Mouse (Mus musculus) forebrain, postnatal 0 days (tissue): ENCODE measurements around the gene Syde2. TPM values are rescaled to one million over a fixed set of nuclear protein-coding genes. Genes with fewer than 3 reads are reported as not detected.

ENCODE experiments used
- ATAC-seq: fragments of 200-750 bp; cut with Nextera tagmentation; 2 replicates; pipeline ENCODE4 v1.8.0; 2017; ENCODE audit warnings: mild to moderate bottlenecking, moderate library complexity
- DNase-seq: peaks from one replicate; pipeline ENCODE4 v3.0.0-alpha.2; 2015
- H3K27ac ChIP-seq: fragments of 300-500 bp; sonication (generic); 2 replicates; pipeline ENCODE4 v1.5.1; 2014; ENCODE audit warnings: low read depth, mild to moderate bottlenecking, antibody characterized with exemption, low read length, moderate library complexity, mixed read lengths
- H3K27me3 ChIP-seq: fragments of 300-500 bp; sonication (generic); 2 replicates; pipeline ENCODE4 v1.6.1; 2014; ENCODE audit warnings: mild to moderate bottlenecking, low read length, mixed read lengths; ENCODE audit not compliant: insufficient read depth
- H3K36me3 ChIP-seq: fragments of 300-500 bp; sonication (generic); 2 replicates; pipeline ENCODE4 v1.6.1; 2014; ENCODE audit warnings: mild to moderate bottlenecking, moderate library complexity; ENCODE audit not compliant: insufficient read depth
- H3K4me1 ChIP-seq: fragments of 300-500 bp; sonication (generic); 2 replicates; pipeline ENCODE4 v1.6.1; 2014; ENCODE audit warnings: antibody characterized with exemption; ENCODE audit not compliant: insufficient read depth
- H3K4me2 ChIP-seq: fragments of 300-500 bp; sonication (generic); 2 replicates; pipeline ENCODE4 v1.6.1; 2014; ENCODE audit warnings: low read depth, mild to moderate bottlenecking, moderate library complexity
- H3K4me3 ChIP-seq: fragments of 300-500 bp; sonication (generic); 2 replicates; pipeline ENCODE4 v1.5.1; 2014; ENCODE audit warnings: low read depth, low read length, mixed read lengths
- H3K9ac ChIP-seq: fragments of 300-500 bp; sonication (generic); 2 replicates; pipeline ENCODE4 v1.6.1; 2014; ENCODE audit warnings: mild to moderate bottlenecking
- H3K9me3 ChIP-seq: fragments of 300-500 bp; sonication (generic); 2 replicates; pipeline ENCODE4 v1.6.1; 2016; ENCODE audit warnings: low read length
- CTCF ChIP-seq: sonication (generic); IDR thresholded peaks from 2 replicates; pipeline ENCODE4 v1.5.1; 2016; ENCODE audit warnings: antibody characterized with exemption, control low read depth, low read depth
- whole genome bisulfite sequencing: fragments of 180-500 bp; shearing (Covaris S2); extraction: QIAGEN DNeasy Blood & Tissue Kit; methylation state at CpG from one replicate; pipeline ENCODE4 v1.1.7; 2014; 5-methylcytosine and 5-hydroxymethylcytosine counted together
- polyA plus RNA-seq: library from polyadenylated mRNA; unstranded; fragments of >200 nt; fragmentation: Nextera tagmentation; extraction: Ambion mirVana; gene quantifications from 2 replicates; pipeline ENCODE4 v1.2.1, GENCODE M21; 2015
- total RNA-seq: library from RNA; depleted of rRNA; stranded (reverse); fragments of >200 nt; gene quantifications from 2 replicates; pipeline ENCODE4 v1.2.3, GENCODE M21; 2014

The Syde2 gene
- total and polyA plus RNA-seq, 2 experiments from 2014 or later, result 0.34 to 5.1 TPM

GRCm38 (mm10) chr3:146013490-146013889 is 25.8 kb downstream of the Syde2 start:
- H3K27me3 ChIP-seq, result no peaks in the 10 kb centered on the region
- TF ChIP-seq CTCF, result no peak
- H3K9ac ChIP-seq, result no peak overlapping the region
- H3K4me1 ChIP-seq, result no peaks in the 10 kb centered on the region
- no peak for DNase-seq
- no peak overlapping the region for H3K4me3 ChIP-seq
- no peak for ATAC-seq
- H3K4me2 ChIP-seq, result no peak overlapping the region
- 93% methylated on average over 7 of the region's 7 CpGs for WGBS
- H3K9me3 ChIP-seq, result no peaks in the 10 kb centered on the region
- H3K27ac ChIP-seq, result no peak overlapping the region
- 0 out of 2 replicates have a peak, but pooled peaks cover 3% of the 10 kb centered on the region for H3K36me3 ChIP-seq

- DNase-seq, result no peak
- no peak overlapping the region for H3K27ac ChIP-seq
- no peaks in the 10 kb centered on the region for H3K36me3 ChIP-seq
- no peaks in the 10 kb centered on the region for H3K27me3 ChIP-seq
- H3K4me3 ChIP-seq, result no peak overlapping the region
- ATAC-seq, result no peak
- H3K4me2 ChIP-seq, result no peak overlapping the region
- H3K9me3 ChIP-seq, result no peaks in the 10 kb centered on the region
- H3K4me1 ChIP-seq, result no peaks in the 10 kb centered on the region
- 96% methylated on average over 12 of the region's 12 CpGs for WGBS
- TF ChIP-seq CTCF, result no peak
- no peak overlapping the region for H3K9ac ChIP-seq
These were observed 26.7 kb downstream of the Syde2 start for GRCm38 (mm10) chr3:146014321-146014720.

- no peak overlapping the region for H3K9ac ChIP-seq
- H3K36me3 ChIP-seq, result 0 out of 2 replicates have a peak, but pooled peaks cover 3% of the 10 kb centered on the region
- no peaks in the 10 kb centered on the region for H3K27me3 ChIP-seq
- peak; percentile 63 for ATAC-seq
- H3K9me3 ChIP-seq, result no peaks in the 10 kb centered on the region
- no peak overlapping the region for H3K4me3 ChIP-seq
- H3K27ac ChIP-seq, result no peak overlapping the region
- no peak for TF ChIP-seq CTCF
- no peak for DNase-seq
- WGBS, result 82% methylated on average over 13 of the region's 13 CpGs
- no peaks in the 10 kb centered on the region for H3K4me1 ChIP-seq
- no peak overlapping the region for H3K4me2 ChIP-seq
These were observed 29.3 kb downstream of the Syde2 start for GRCm38 (mm10) chr3:146016979-146017378.

- H3K9ac ChIP-seq, result no peak overlapping the region
- H3K27ac ChIP-seq, result 0 out of 2 replicates have a peak overlapping the region, but pooled peaks have one; percentile 15
- no peak for DNase-seq
- H3K9me3 ChIP-seq, result no peaks in the 10 kb centered on the region
- H3K4me1 ChIP-seq, result no peaks in the 10 kb centered on the region
- TF ChIP-seq CTCF, result no peak
- 0 out of 2 replicates have a peak, but pooled peaks cover 3% of the 10 kb centered on the region for H3K36me3 ChIP-seq
- no peaks in the 10 kb centered on the region for H3K27me3 ChIP-seq
- no peak overlapping the region for H3K4me2 ChIP-seq
- no peak overlapping the region for H3K4me3 ChIP-seq
- no peak for ATAC-seq
- WGBS, result 56% methylated on average over 9 of the region's 9 CpGs
These were observed 29.9 kb downstream of the Syde2 start for GRCm38 (mm10) chr3:146017521-146017920.

- ATAC-seq, result no peak
- Histone ChIP-seq H3K9me3 (no peaks in the 10 kb centered on the region), H3K4me2 (no peak overlapping the region), H3K36me3 (0 out of 2 replicates have a peak, but pooled peaks cover 3% of the 10 kb centered on the region), H3K4me3 (no peak overlapping the region), H3K27ac (no peak overlapping the region), H3K27me3 (no peaks in the 10 kb centered on the region), H3K4me1 (no peaks in the 10 kb centered on the region), H3K9ac (no peak overlapping the region)
- no peak for DNase-seq
- WGBS, result 96% methylated on average over 9 of the region's 9 CpGs
- TF ChIP-seq CTCF, result no peak
These were observed 34.6 kb downstream of the Syde2 start for GRCm38 (mm10) chr3:146022232-146022631.

GRCm38 (mm10) chr3:146024746-146025145 is 37.1 kb downstream of the Syde2 start:
- Histone ChIP-seq H3K4me1 (no peaks in the 10 kb centered on the region), H3K4me2 (no peak overlapping the region), H3K9ac (no peak overlapping the region), H3K4me3 (no peak overlapping the region), H3K36me3 (0 out of 2 replicates have a peak, but pooled peaks cover 2% of the 10 kb centered on the region), H3K9me3 (no peaks in the 10 kb centered on the region), H3K27me3 (no peaks in the 10 kb centered on the region), H3K27ac (no peak overlapping the region)
- ATAC-seq (no peak), DNase-seq (no peak)
- no peak for TF ChIP-seq CTCF
- WGBS, result 90% methylated on average over 7 of the region's 7 CpGs

- DNase-seq, result no peak
- WGBS, result 97% methylated on average over 6 of the region's 6 CpGs
- TF ChIP-seq CTCF, result no peak
These were observed 37.8 kb downstream of the Syde2 start for GRCm38 (mm10) chr3:146025499-146025898.

GRCm38 (mm10) chr3:146027116-146027515 is 39.4 kb downstream of the Syde2 start:
- Histone ChIP-seq H3K4me1 (peaks cover 4% of the 10 kb centered on the region; the same call in 1 of the 2 replicates), H3K9ac (no peak overlapping the region), H3K4me3 (no peak overlapping the region), H3K4me2 (no peak overlapping the region), H3K36me3 (no peaks in the 10 kb centered on the region), H3K27ac (no peak overlapping the region), H3K27me3 (no peaks in the 10 kb centered on the region), H3K9me3 (no peaks in the 10 kb centered on the region)
- ATAC-seq (no peak), DNase-seq (no peak)
- no peak for TF ChIP-seq CTCF
- WGBS, result 46% methylated on average over 6 of the region's 6 CpGs

More at GRCm38 (mm10) chr3:146025499-146025898, 37.8 kb downstream of the Syde2 start:
- H3K4me1 ChIP-seq, result peaks cover 4% of the 10 kb centered on the region; the same call in 1 of the 2 replicates
- no peak overlapping the region for H3K27ac ChIP-seq
- no peak for ATAC-seq
- no peaks in the 10 kb centered on the region for H3K9me3 ChIP-seq
- H3K36me3 ChIP-seq, result no peaks in the 10 kb centered on the region
- no peak overlapping the region for H3K4me3 ChIP-seq
- H3K9ac ChIP-seq, result no peak overlapping the region
- H3K4me2 ChIP-seq, result no peak overlapping the region
- no peaks in the 10 kb centered on the region for H3K27me3 ChIP-seq
